Mouse (Mus musculus) kidney, adult 18-20 months (tissue): ENCODE data around the gene Tshz3.

Experiments
- DNase-seq: peaks from one replicate; pipeline ENCODE4 v3.0.0; 2021

The Tshz3 gene

DNA sequence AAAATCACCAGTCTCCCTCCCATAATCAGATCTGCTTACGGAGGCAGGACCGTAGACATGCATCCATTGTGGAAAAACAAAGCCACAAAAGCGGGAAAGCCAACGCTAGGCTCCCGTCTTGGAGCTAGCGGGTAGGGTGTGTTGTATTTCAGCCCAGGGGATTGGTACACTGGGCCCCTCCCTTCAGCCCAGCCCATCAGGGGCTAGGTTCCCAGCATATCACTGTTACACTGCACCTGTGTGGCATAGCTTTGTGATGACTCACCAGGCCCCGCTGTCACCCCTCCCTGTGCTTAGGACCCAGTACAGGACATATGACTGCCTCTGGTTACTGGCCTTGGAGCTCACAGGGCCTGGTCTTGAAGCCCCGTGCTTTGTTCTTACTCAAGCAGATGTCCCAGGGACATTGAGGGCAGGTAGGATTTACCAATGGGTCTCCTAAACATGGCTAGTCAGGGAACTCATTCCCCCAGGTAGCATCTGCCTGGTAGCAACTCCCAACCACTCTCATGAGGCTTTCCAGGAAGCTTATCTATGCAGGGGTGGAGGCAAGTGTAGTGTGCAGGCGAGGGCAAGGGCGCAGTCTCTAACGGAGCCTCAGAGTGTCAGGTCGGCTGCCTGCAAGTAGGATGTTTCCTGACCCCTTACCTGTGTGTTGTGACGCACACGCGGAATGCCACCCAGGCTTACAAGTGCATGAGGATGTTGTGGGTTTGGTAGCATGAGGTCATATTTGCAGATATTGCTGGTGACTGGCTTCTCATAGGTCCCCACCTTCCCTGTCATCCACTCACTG lies 98.7 kb downstream of the Tshz3 start:
- no peak for DNase-seq
